In the genomic region with DNA sequence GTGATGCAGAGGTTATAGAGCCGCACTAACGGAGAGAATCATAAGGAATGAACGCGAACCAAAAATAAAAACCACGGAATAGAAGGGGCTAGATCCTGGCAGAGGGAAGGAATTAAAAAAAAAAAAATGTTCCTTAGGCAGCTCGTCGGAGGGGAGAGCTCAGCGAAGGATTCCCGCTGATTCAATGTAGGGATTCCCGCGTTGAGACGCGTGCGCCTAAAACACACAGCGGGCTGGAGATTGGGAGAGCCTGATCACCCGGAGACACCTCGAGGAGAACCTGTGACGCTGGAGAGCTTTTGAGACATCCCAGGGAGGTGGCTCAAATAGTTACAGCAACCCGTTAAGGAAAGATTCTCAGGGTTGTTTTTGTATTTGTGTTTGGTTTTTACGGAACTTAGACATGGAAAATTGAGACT, we compare ENCODE assay signal across 8 mouse cellular contexts. TPM values are rescaled to one million over a fixed set of nuclear protein-coding genes. Genes with fewer than 3 reads are reported as not detected.
A peak's percentile ranks its signal among the peaks of the same experiment; 100 is the strongest.
DNase-seq lines count a peak whose midpoint lies in the region; ATAC-seq and TF ChIP-seq lines count a peak whose summit lies in the region.

No protein-coding gene starts in this region.

- no peak for DNase-seq in heart, adult 2 months
- no peak for DNase-seq in heart, postnatal 4 days
- no peak for DNase-seq in CH12.LX (ENCODE audit: extremely low read depth)
- no peak for DNase-seq in kidney, adult 2 months

- no peak for TF ChIP-seq EP300 in heart, adult 2 months (IDR thresholded peaks at IDR 0.05; ENCODE audit: insufficient read depth, low read depth, low read length)
- TF ChIP-seq EP300 in CH12.LX (IDR thresholded peaks at IDR 0.05; ENCODE audit: low read length) = no peak

- no peak for TF ChIP-seq CTCF in heart, adult 2 months (IDR thresholded peaks at IDR 0.05)
- TF ChIP-seq CTCF in CH12.LX (conservative IDR thresholded peaks at IDR 0.05 in 1 of 2, IDR thresholded peaks at IDR 0.05 in 1 of 2; ENCODE audit: low read depth in 2 of 2, low read length in 2 of 2) = no peak
- no peak for TF ChIP-seq CTCF in kidney, adult 2 months (conservative IDR thresholded peaks at IDR 0.05; ENCODE audit: insufficient read depth, insufficient read length, low read depth, low read length)

- peak overlapping the region; percentile 83 for H3K4me2 ChIP-seq in CH12.LX (ENCODE audit: insufficient read depth, low read depth, poor library complexity, severe bottlenecking)
- peak overlapping the region; percentile 56 for H3K4me2 ChIP-seq in hindbrain, embryonic 13.5 days
- peak overlapping the region; percentile 60 for H3K4me2 ChIP-seq in stomach, embryonic 16.5 days (ENCODE audit: low read depth, low read length)

- H3K4me1 ChIP-seq in heart, adult 2 months (ENCODE audit: control insufficient read depth, insufficient read depth, low read length) = no peaks in the 10 kb centered on the region
- peaks cover 0 to 8% of the 10 kb centered on the region in 2 experiments; a peak in 1 of 4 replicates for H3K4me1 ChIP-seq in CH12.LX (ENCODE audit: control insufficient read depth in 1 of 2, insufficient read depth in 2 of 2)
- peaks cover 15% of the 10 kb centered on the region for H3K4me1 ChIP-seq in hindbrain, embryonic 13.5 days (replicated peaks)
- H3K4me1 ChIP-seq in stomach, embryonic 16.5 days (ENCODE audit: control insufficient read depth, insufficient read depth, low read length) = peaks cover 5% of the 10 kb centered on the region; the same call in 1 of the 2 replicates
- H3K4me1 ChIP-seq in kidney, adult 2 months (ENCODE audit: control insufficient read depth, insufficient read depth, low read length) = no peaks in the 10 kb centered on the region

- TF ChIP-seq RAD21 in CH12.LX (IDR thresholded peaks at IDR 0.05; ENCODE audit: low read depth, low read length) = no peak

- in situ Hi-C loops in CH12.LX (cut with MboI; ENCODE audit: low pct_ligation_motif_present, low pct_unique_long_range_greater_than_20kb, low sequenced_read_pairs) = loop anchor here (5.0 kb wide), 1 partner anchor 120 kb away; no protein-coding TSS in a partner anchor

- H3K4me3 ChIP-seq in heart, adult 2 months = peak overlapping the region; percentile 4
- peak overlapping the region; percentile 58 to 67 (median 61) for H3K4me3 ChIP-seq in CH12.LX (replicated peaks in 1 of 3; ENCODE audit: low read depth in 2 of 3, low read length in 2 of 3, poor library complexity in 1 of 3)
- peak overlapping the region; percentile 39 for H3K4me3 ChIP-seq in hindbrain, embryonic 13.5 days
- peak overlapping the region; percentile 40 for H3K4me3 ChIP-seq in stomach, embryonic 16.5 days (replicated peaks; ENCODE audit: low read length)
- H3K4me3 ChIP-seq in kidney, adult 2 months (ENCODE audit: insufficient read depth, low read depth, low read length) = no peak overlapping the region

- no peaks in the 10 kb centered on the region for H3K79me2 ChIP-seq in heart, adult 2 months (replicated peaks; ENCODE audit: control insufficient read depth, insufficient read depth, low read length)
- no peaks in the 10 kb centered on the region for H3K79me2 ChIP-seq in CH12.LX (replicated peaks; ENCODE audit: control insufficient read depth, extremely low read depth, insufficient read depth, poor library complexity, severe bottlenecking)

- WGBS in heart, adult 2 months = 3% methylated on average over 20 of the region's 20 CpGs
- WGBS in hindbrain, embryonic 13.5 days = under 1% methylated on average over 20 of the region's 20 CpGs
- WGBS in stomach, embryonic 16.5 days = 1% methylated on average over 20 of the region's 20 CpGs
- WGBS in kidney, adult 2 months = 5% methylated on average over 20 of the region's 20 CpGs

- dilution Hi-C loops in CH12.LX (cut with MboI; ENCODE audit: extremely low pct_ligation_motif_present, extremely low pct_unique_long_range_greater_than_20kb, low sequenced_read_pairs) = no loop called here

- H3K9ac ChIP-seq in heart, adult 2 months (ENCODE audit: low read depth, low read length) = no peak overlapping the region
- H3K9ac ChIP-seq in CH12.LX (ENCODE audit: insufficient read depth, low read depth) = peak overlapping the region; percentile 60
- peak overlapping the region; percentile 40; the same call in 1 of the 2 replicates for H3K9ac ChIP-seq in hindbrain, embryonic 13.5 days
- peak overlapping the region; percentile 33; the same call in 1 of the 2 replicates for H3K9ac ChIP-seq in stomach, embryonic 16.5 days (ENCODE audit: low read length)

- ATAC-seq in common myeloid progenitor, adult 5-6 weeks (replicated peaks; ENCODE audit: low read depth, poor library complexity, severe bottlenecking) = peak; percentile 31
- peak; percentile 13; the same call in 1 of the 2 replicates for ATAC-seq in hindbrain, embryonic 13.5 days (ENCODE audit: low FRiP score)
- ATAC-seq in megakaryocyte progenitor cell, adult 5-6 weeks (replicated peaks; ENCODE audit: poor library complexity) = peak; percentile 40
- ATAC-seq in stomach, embryonic 16.5 days (ENCODE audit: insufficient read depth, low FRiP score) = no peak

- TF ChIP-seq POLR2A in heart, adult 2 months (IDR thresholded peaks at IDR 0.05; ENCODE audit: insufficient read depth, low read depth, low read length) = no peak
- TF ChIP-seq POLR2A in CH12.LX (IDR thresholded peaks at IDR 0.05; ENCODE audit: low read depth, low read length) = no peak
- TF ChIP-seq POLR2A in kidney, adult 2 months (IDR thresholded peaks at IDR 0.05; ENCODE audit: low read depth, low read length) = no peak

- H3K9me3 ChIP-seq in CH12.LX (replicated peaks; ENCODE audit: low read length) = no peaks in the 10 kb centered on the region
- no peaks in the 10 kb centered on the region for H3K9me3 ChIP-seq in hindbrain, embryonic 13.5 days
- no peaks in the 10 kb centered on the region for H3K9me3 ChIP-seq in stomach, embryonic 16.5 days (replicated peaks; ENCODE audit: control insufficient read depth, low read length)

- no peaks in the 10 kb centered on the region for H3K36me3 ChIP-seq in heart, adult 2 months (ENCODE audit: control insufficient read depth, insufficient read depth, low read length)
- peaks cover 3 to 13% of the 10 kb centered on the region in 2 experiments for H3K36me3 ChIP-seq in CH12.LX (replicated peaks in 1 of 2; ENCODE audit: control insufficient read depth in 1 of 2, insufficient read depth in 1 of 2, low read length in 1 of 2)
- no peaks in the 10 kb centered on the region for H3K36me3 ChIP-seq in hindbrain, embryonic 13.5 days
- H3K36me3 ChIP-seq in stomach, embryonic 16.5 days (ENCODE audit: control insufficient read depth, insufficient read depth, low read length) = no peaks in the 10 kb centered on the region
- no peaks in the 10 kb centered on the region for H3K36me3 ChIP-seq in kidney, adult 2 months (ENCODE audit: control insufficient read depth, insufficient read depth, low read length)

- no peak overlapping the region for H3K27ac ChIP-seq in heart, adult 2 months
- no peak overlapping the region; the same call in 1 of the 2 replicates for H3K27ac ChIP-seq in CH12.LX (ENCODE audit: insufficient read depth, low read depth)
- H3K27ac ChIP-seq in hindbrain, embryonic 13.5 days = no peak overlapping the region
- no peak overlapping the region for H3K27ac ChIP-seq in stomach, embryonic 16.5 days (ENCODE audit: low read length)
- no peak overlapping the region for H3K27ac ChIP-seq in kidney, adult 2 months (ENCODE audit: insufficient read depth, low read depth, low read length)

- intact Hi-C loops in heart, adult 2 months (cut with DNase I) = loop anchor here (1.0 kb wide), 1 partner anchor 11 kb away; no protein-coding TSS in a partner anchor

- H3K27me3 ChIP-seq in heart, adult 2 months (ENCODE audit: control insufficient read depth, insufficient read depth, low read length) = peaks cover 5% of the 10 kb centered on the region
- peaks cover 29% of the 10 kb centered on the region for H3K27me3 ChIP-seq in CH12.LX (replicated peaks)
- peaks cover 49% of the 10 kb centered on the region for H3K27me3 ChIP-seq in hindbrain, embryonic 13.5 days
- H3K27me3 ChIP-seq in stomach, embryonic 16.5 days (ENCODE audit: control insufficient read depth, insufficient read depth, low read length) = peaks cover 4% of the 10 kb centered on the region
- no peaks in the 10 kb centered on the region; the same call in 1 of the 2 replicates for H3K27me3 ChIP-seq in kidney, adult 2 months (replicated peaks; ENCODE audit: control insufficient read depth, insufficient read depth, low read length)

RNA-seq across cellular contexts. Expression of gene Abt1, which starts 11.4 kb away (rescaled TPM):
- total RNA-seq in heart, adult 2 months (2021) = 1 to 10 TPM; 3.9 to 5.1 TPM
- 2.4 and 3.1 TPM in 2 replicates for polyA plus RNA-seq in heart, adult 2 months (2012; rRNA removed)
- total RNA-seq in heart, postnatal 4 days (2021) = 1 to 10 TPM; 5.0 to 5.6 TPM
- 10.1 and 13.1 TPM in 2 replicates for total RNA-seq in CH12.LX (2012; rRNA removed)
- 14.4 and 15.4 TPM in 2 replicates for total RNA-seq in CH12.LX (2014; rRNA removed)
- 11.7 and 12.9 TPM in 2 replicates for polyA plus RNA-seq in CH12.LX (2012; ENCODE audit: insufficient read length, low read depth)
- total RNA-seq in common myeloid progenitor, adult 5-6 weeks (2017) = 14.7 and 15.6 TPM in 2 replicates
- 9.9 and 10.2 TPM in 2 replicates for polyA plus RNA-seq in hindbrain, embryonic 13.5 days (2015; fragmentation: Nextera tagmentation; extraction: Ambion mirVana)
- 7.1 and 7.4 TPM in 2 replicates for total RNA-seq in megakaryocyte progenitor cell, adult 5-6 weeks (2015)
- total RNA-seq in megakaryocyte progenitor cell, adult 5-6 weeks (2017) = 9.5 and 11.0 TPM in 2 replicates
- 10.3 and 11.4 TPM in 2 replicates for polyA plus RNA-seq in stomach, embryonic 16.5 days (2015; fragmentation: Nextera tagmentation; extraction: Ambion mirVana)
- polyA plus RNA-seq in kidney, adult 2 months (2012; rRNA removed) = 3.3 and 3.9 TPM in 2 replicates

RNA-seq across cellular contexts. Expression of gene Zfp322a, which starts 43.2 kb away (rescaled TPM):
- 10 to 100 TPM; 14.8 to 15.8 TPM for total RNA-seq in heart, adult 2 months (2021)
- 1.5 and 5.3 TPM in 2 replicates for polyA plus RNA-seq in heart, adult 2 months (2012; rRNA removed)
- 10 to 100 TPM; 17.6 to 23.5 TPM for total RNA-seq in heart, postnatal 4 days (2021)
- total RNA-seq in CH12.LX (2012; rRNA removed) (10.3 and 12.3 TPM in 2 replicates), CH12.LX (2014; rRNA removed) (17.7 and 20.0 TPM in 2 replicates)
- 10.3 and 10.5 TPM in 2 replicates for polyA plus RNA-seq in CH12.LX (2012; ENCODE audit: insufficient read length, low read depth)
- 42.1 and 57.3 TPM in 2 replicates for total RNA-seq in common myeloid progenitor, adult 5-6 weeks (2017)
- polyA plus RNA-seq in hindbrain, embryonic 13.5 days (2015; fragmentation: Nextera tagmentation; extraction: Ambion mirVana) = 54.5 and 58.1 TPM in 2 replicates
- total RNA-seq in megakaryocyte progenitor cell, adult 5-6 weeks (2015) = 21.9 and 24.3 TPM in 2 replicates
- 39.4 and 75.5 TPM in 2 replicates for total RNA-seq in megakaryocyte progenitor cell, adult 5-6 weeks (2017)
- 36.9 and 38.3 TPM in 2 replicates for polyA plus RNA-seq in stomach, embryonic 16.5 days (2015; fragmentation: Nextera tagmentation; extraction: Ambion mirVana)
- polyA plus RNA-seq in kidney, adult 2 months (2012; rRNA removed) = 1.1 and 1.9 TPM in 2 replicates

RNA-seq across cellular contexts. Expression of gene Btn1a1, which starts 53.5 kb away (rescaled TPM):
- not detected for total RNA-seq in heart, adult 2 months (2021)
- 0.20 TPM in 1 of 2 replicates, not detected in the other for polyA plus RNA-seq in heart, adult 2 months (2012; rRNA removed)
- under 1 TPM; 0.11 to 0.24 TPM for total RNA-seq in heart, postnatal 4 days (2021)
- total RNA-seq in CH12.LX (2012; rRNA removed) (0.38 and 0.51 TPM in 2 replicates), CH12.LX (2014; rRNA removed) (0.20 TPM in 2 replicates)
- polyA plus RNA-seq in CH12.LX (2012; ENCODE audit: insufficient read length, low read depth) = 0.08 and 0.21 TPM in 2 replicates
- not detected in 2 replicates for total RNA-seq in common myeloid progenitor, adult 5-6 weeks (2017)
- polyA plus RNA-seq in hindbrain, embryonic 13.5 days (2015; fragmentation: Nextera tagmentation; extraction: Ambion mirVana) = 0.06 TPM in 1 of 2 replicates, not detected in the other
- total RNA-seq in megakaryocyte progenitor cell, adult 5-6 weeks (2015) = not detected in 2 replicates
- total RNA-seq in megakaryocyte progenitor cell, adult 5-6 weeks (2017) = not detected in 2 replicates
- 0.21 and 0.22 TPM in 2 replicates for polyA plus RNA-seq in stomach, embryonic 16.5 days (2015; fragmentation: Nextera tagmentation; extraction: Ambion mirVana)
- not detected in 2 replicates for polyA plus RNA-seq in kidney, adult 2 months (2012; rRNA removed)
